ENCODE assay signal across 11 mouse cellular contexts in genomic region chr5:148818746-148819145, GRCm38 (mm10).
"Had no signal": no experiment of that assay in that cellular context is flagged by ENCODE, and none has a peak within 500 bp of the region (broad histone marks: within the 10 kb centered on the region; RNA-seq: fewer than 3 reads in every experiment).

No protein-coding gene starts in this region.

- H3K36me3 ChIP-seq: kidney, embryonic 15.5 days; limb, embryonic 10.5 days; liver, embryonic 15.5 days; neural tube, embryonic 12.5 days had no signal

- DNase-seq: lung, adult 2 months; midbrain, embryonic 14.5 days; thymus, adult 2 months; thymus, postnatal 25 days had no signal

- H3K9me3 ChIP-seq: limb, embryonic 10.5 days; liver, embryonic 15.5 days; neural tube, embryonic 12.5 days had no signal

- H3K27me3 ChIP-seq: neural tube, embryonic 12.5 days had no signal

- H3K4me2 ChIP-seq: kidney, embryonic 15.5 days; liver, embryonic 11.5 days; liver, embryonic 15.5 days; neural tube, embryonic 12.5 days had no signal

- H3K4me3 ChIP-seq: kidney, embryonic 15.5 days; layer of hippocampus, adult 2 months; limb, embryonic 10.5 days; liver, embryonic 15.5 days; neural tube, embryonic 12.5 days had no signal

- H3K9ac ChIP-seq: kidney, embryonic 15.5 days; liver, embryonic 15.5 days; neural tube, embryonic 12.5 days had no signal

- H3K27ac ChIP-seq: kidney, embryonic 15.5 days; layer of hippocampus, adult 2 months; limb, embryonic 10.5 days; liver, embryonic 15.5 days; neural tube, embryonic 12.5 days; stomach, postnatal 0 days had no signal
